Mouse (Mus musculus) bone marrow, adult 2 months (tissue): ENCODE measurements around the gene Rfx1.

Source experiments
- CTCF ChIP-seq: fragments of 200-500 bp; IDR thresholded peaks from 2 replicates; pipeline ENCODE4 v1.5.1; 2011; ENCODE audit warnings: low read length, control low read depth; ENCODE audit not compliant: control insufficient read depth, insufficient read depth
- POLR2A ChIP-seq: fragments of 200-500 bp; IDR thresholded peaks from 2 replicates; pipeline ENCODE4 v1.6.1; 2011; ENCODE audit warnings: low read depth, mild to moderate bottlenecking, control low read depth, low read length, borderline replicate concordance; ENCODE audit not compliant: control insufficient read depth

- TF ChIP-seq CTCF (no peak), POLR2A (no peak)
Measured at GRCm38 (mm10) chr8:84069169-84069568, 2.5 kb downstream of the Rfx1 start.
